Mouse (Mus musculus): Measurements from ENCODE around the gene Tmeff2. TPM values are rescaled to one million over a fixed set of nuclear protein-coding genes. Genes with fewer than 3 reads are reported as not detected.

Gene Tmeff2
- polyA plus RNA-seq, 1 experiment from 2014 or later, result 1.4 TPM

- Histone ChIP-seq H3K9me3 (ENCODE audit: control insufficient read depth, low read length) (no peaks in the 10 kb centered on the region), H3K4me3 (ENCODE audit: control insufficient read depth in 1 of 2, insufficient read depth in 1 of 2, low read depth in 1 of 2, low read length in 2 of 2) (no peak overlapping the region), H3K27me3 (ENCODE audit: control insufficient read depth, insufficient read depth, low read length) (no peaks in the 10 kb centered on the region), H3K36me3 (ENCODE audit: control insufficient read depth, insufficient read depth, low read length) (no peaks in the 10 kb centered on the region), H3K9ac (ENCODE audit: low read length) (no peak overlapping the region), H3K4me2 (ENCODE audit: low read length) (no peak overlapping the region), H3K4me1 (ENCODE audit: control insufficient read depth in 2 of 2, insufficient read depth in 2 of 2, low read length in 2 of 2) (no peaks in the 10 kb centered on the region), H3K27ac (replicated peaks in 1 of 2; ENCODE audit: control insufficient read depth in 1 of 2, insufficient read depth in 1 of 2, low read depth in 2 of 2, low read length in 2 of 2) (no peak overlapping the region)
- no peak for ATAC-seq (ENCODE audit: insufficient number of reproducible peaks, insufficient read depth, low FRiP score, low read depth)
- WGBS, result 75% methylated on average over 7 of the region's 7 CpGs
These were observed 80.8 kb downstream of the Tmeff2 start for GRCm38 (mm10) chr1:50981151-50981828.

- Histone ChIP-seq H3K4me2 (ENCODE audit: low read length) (no peak overlapping the region), H3K4me3 (ENCODE audit: control insufficient read depth in 1 of 2, insufficient read depth in 1 of 2, low read depth in 1 of 2, low read length in 2 of 2) (no peak overlapping the region), H3K9ac (ENCODE audit: low read length) (no peak overlapping the region), H3K4me1 (ENCODE audit: control insufficient read depth in 2 of 2, insufficient read depth in 2 of 2, low read length in 2 of 2) (no peaks in the 10 kb centered on the region), H3K36me3 (ENCODE audit: control insufficient read depth, insufficient read depth, low read length) (no peaks in the 10 kb centered on the region), H3K27me3 (ENCODE audit: control insufficient read depth, insufficient read depth, low read length) (no peaks in the 10 kb centered on the region), H3K9me3 (ENCODE audit: control insufficient read depth, low read length) (no peaks in the 10 kb centered on the region), H3K27ac (replicated peaks in 1 of 2; ENCODE audit: control insufficient read depth in 1 of 2, insufficient read depth in 1 of 2, low read depth in 2 of 2, low read length in 2 of 2) (no peak overlapping the region)
- no peak for ATAC-seq (ENCODE audit: insufficient number of reproducible peaks, insufficient read depth, low FRiP score, low read depth)
- WGBS, result 82% methylated on average over 2 of the region's 2 CpGs
These were observed 90.2 kb downstream of the Tmeff2 start for GRCm38 (mm10) chr1:50990661-50991060.

- no peaks in the 10 kb centered on the region for H3K27me3 ChIP-seq (ENCODE audit: control insufficient read depth, insufficient read depth, low read length)
- H3K27ac ChIP-seq (replicated peaks in 1 of 2; ENCODE audit: control insufficient read depth in 1 of 2, insufficient read depth in 1 of 2, low read depth in 2 of 2, low read length in 2 of 2), result no peak overlapping the region
- no peak overlapping the region for H3K9ac ChIP-seq (ENCODE audit: low read length)
- H3K4me1 ChIP-seq (ENCODE audit: control insufficient read depth in 2 of 2, insufficient read depth in 2 of 2, low read length in 2 of 2), result no peaks in the 10 kb centered on the region
- ATAC-seq (ENCODE audit: insufficient number of reproducible peaks, insufficient read depth, low FRiP score, low read depth), result no peak
- WGBS, result 88% methylated on average over 1 of the region's 1 CpGs
- no peaks in the 10 kb centered on the region for H3K36me3 ChIP-seq (ENCODE audit: control insufficient read depth, insufficient read depth, low read length)
- no peak overlapping the region for H3K4me2 ChIP-seq (ENCODE audit: low read length)
- H3K9me3 ChIP-seq (ENCODE audit: control insufficient read depth, low read length), result no peaks in the 10 kb centered on the region
- H3K4me3 ChIP-seq (ENCODE audit: control insufficient read depth in 1 of 2, insufficient read depth in 1 of 2, low read depth in 1 of 2, low read length in 2 of 2), result no peak overlapping the region
These were observed 94.1 kb downstream of the Tmeff2 start for GRCm38 (mm10) chr1:50994505-50994904.

- Histone ChIP-seq H3K9ac (ENCODE audit: low read length) (no peak overlapping the region), H3K36me3 (ENCODE audit: control insufficient read depth, insufficient read depth, low read length) (no peaks in the 10 kb centered on the region)
- ATAC-seq (ENCODE audit: insufficient number of reproducible peaks, insufficient read depth, low FRiP score, low read depth), result no peak
These were observed 99.3 kb downstream of the Tmeff2 start for GRCm38 (mm10) chr1:50999793-51000192.

GRCm38 (mm10) chr1:51008344-51008743, 107.9 kb downstream of the Tmeff2 start:
- Histone ChIP-seq H3K27ac (replicated peaks in 1 of 2; ENCODE audit: control insufficient read depth in 1 of 2, insufficient read depth in 1 of 2, low read depth in 2 of 2, low read length in 2 of 2) (no peak overlapping the region), H3K9ac (ENCODE audit: low read length) (no peak overlapping the region), H3K36me3 (ENCODE audit: control insufficient read depth, insufficient read depth, low read length) (no peaks in the 10 kb centered on the region), H3K4me3 (ENCODE audit: control insufficient read depth in 1 of 2, insufficient read depth in 1 of 2, low read depth in 1 of 2, low read length in 2 of 2) (no peak overlapping the region), H3K4me2 (ENCODE audit: low read length) (no peak overlapping the region), H3K4me1 (ENCODE audit: control insufficient read depth in 2 of 2, insufficient read depth in 2 of 2, low read length in 2 of 2) (no peaks in the 10 kb centered on the region), H3K27me3 (ENCODE audit: control insufficient read depth, insufficient read depth, low read length) (no peaks in the 10 kb centered on the region), H3K9me3 (ENCODE audit: control insufficient read depth, low read length) (no peaks in the 10 kb centered on the region)
- ATAC-seq (ENCODE audit: insufficient number of reproducible peaks, insufficient read depth, low FRiP score, low read depth), result no peak
- 46% methylated on average over 3 of the region's 3 CpGs for WGBS

More at GRCm38 (mm10) chr1:50999793-51000192, 99.3 kb downstream of the Tmeff2 start:
- Histone ChIP-seq H3K9me3 (ENCODE audit: control insufficient read depth, low read length) (no peaks in the 10 kb centered on the region), H3K27ac (replicated peaks in 1 of 2; ENCODE audit: control insufficient read depth in 1 of 2, insufficient read depth in 1 of 2, low read depth in 2 of 2, low read length in 2 of 2) (no peak overlapping the region), H3K4me2 (ENCODE audit: low read length) (no peak overlapping the region), H3K4me3 (ENCODE audit: control insufficient read depth in 1 of 2, insufficient read depth in 1 of 2, low read depth in 1 of 2, low read length in 2 of 2) (no peak overlapping the region), H3K27me3 (ENCODE audit: control insufficient read depth, insufficient read depth, low read length) (no peaks in the 10 kb centered on the region), H3K4me1 (ENCODE audit: control insufficient read depth in 2 of 2, insufficient read depth in 2 of 2, low read length in 2 of 2) (no peaks in the 10 kb centered on the region)
- WGBS, result 82% methylated on average over 3 of the region's 3 CpGs

GRCm38 (mm10) chr1:51040249-51040648, 139.8 kb downstream of the Tmeff2 start:
- H3K4me3 ChIP-seq (ENCODE audit: control insufficient read depth in 1 of 2, insufficient read depth in 1 of 2, low read depth in 1 of 2, low read length in 2 of 2), result no peak overlapping the region
- no peak overlapping the region for H3K4me2 ChIP-seq (ENCODE audit: low read length)
- 84% methylated on average over 5 of the region's 5 CpGs for WGBS
- H3K9me3 ChIP-seq (ENCODE audit: control insufficient read depth, low read length), result no peaks in the 10 kb centered on the region
- H3K4me1 ChIP-seq (ENCODE audit: control insufficient read depth in 2 of 2, insufficient read depth in 2 of 2, low read length in 2 of 2), result no peaks in the 10 kb centered on the region
- no peak for ATAC-seq (ENCODE audit: insufficient number of reproducible peaks, insufficient read depth, low FRiP score, low read depth)
- H3K27ac ChIP-seq (replicated peaks in 1 of 2; ENCODE audit: control insufficient read depth in 1 of 2, insufficient read depth in 1 of 2, low read depth in 2 of 2, low read length in 2 of 2), result no peak overlapping the region
- no peak overlapping the region for H3K9ac ChIP-seq (ENCODE audit: low read length)
- no peaks in the 10 kb centered on the region for H3K36me3 ChIP-seq (ENCODE audit: control insufficient read depth, insufficient read depth, low read length)
- H3K27me3 ChIP-seq (ENCODE audit: control insufficient read depth, insufficient read depth, low read length), result no peaks in the 10 kb centered on the region

GRCm38 (mm10) chr1:51044810-51045209, 144.4 kb downstream of the Tmeff2 start:
- no peak overlapping the region for H3K9ac ChIP-seq (ENCODE audit: low read length)
- H3K27me3 ChIP-seq (ENCODE audit: control insufficient read depth, insufficient read depth, low read length), result no peaks in the 10 kb centered on the region
- H3K9me3 ChIP-seq (ENCODE audit: control insufficient read depth, low read length), result no peaks in the 10 kb centered on the region
- 87% methylated on average over 7 of the region's 7 CpGs for WGBS
- H3K4me3 ChIP-seq (ENCODE audit: control insufficient read depth in 1 of 2, insufficient read depth in 1 of 2, low read depth in 1 of 2, low read length in 2 of 2), result no peak overlapping the region
- H3K4me2 ChIP-seq (ENCODE audit: low read length), result no peak overlapping the region
- H3K4me1 ChIP-seq (ENCODE audit: control insufficient read depth in 2 of 2, insufficient read depth in 2 of 2, low read length in 2 of 2), result no peaks in the 10 kb centered on the region
- ATAC-seq (ENCODE audit: insufficient number of reproducible peaks, insufficient read depth, low FRiP score, low read depth), result no peak
- no peaks in the 10 kb centered on the region for H3K36me3 ChIP-seq (ENCODE audit: control insufficient read depth, insufficient read depth, low read length)
- no peak overlapping the region for H3K27ac ChIP-seq (replicated peaks in 1 of 2; ENCODE audit: control insufficient read depth in 1 of 2, insufficient read depth in 1 of 2, low read depth in 2 of 2, low read length in 2 of 2)

- no peaks in the 10 kb centered on the region for H3K36me3 ChIP-seq (ENCODE audit: control insufficient read depth, insufficient read depth, low read length)
- H3K27me3 ChIP-seq (ENCODE audit: control insufficient read depth, insufficient read depth, low read length), result no peaks in the 10 kb centered on the region
- H3K4me3 ChIP-seq (ENCODE audit: control insufficient read depth in 1 of 2, insufficient read depth in 1 of 2, low read depth in 1 of 2, low read length in 2 of 2), result no peak overlapping the region
- no peaks in the 10 kb centered on the region for H3K9me3 ChIP-seq (ENCODE audit: control insufficient read depth, low read length)
- no peak overlapping the region for H3K4me2 ChIP-seq (ENCODE audit: low read length)
- H3K9ac ChIP-seq (ENCODE audit: low read length), result no peak overlapping the region
- no peaks in the 10 kb centered on the region for H3K4me1 ChIP-seq (ENCODE audit: control insufficient read depth in 2 of 2, insufficient read depth in 2 of 2, low read length in 2 of 2)
- no peak for ATAC-seq (ENCODE audit: insufficient number of reproducible peaks, insufficient read depth, low FRiP score, low read depth)
- H3K27ac ChIP-seq (replicated peaks in 1 of 2; ENCODE audit: control insufficient read depth in 1 of 2, insufficient read depth in 1 of 2, low read depth in 2 of 2, low read length in 2 of 2), result no peak overlapping the region
These were observed 164.1 kb downstream of the Tmeff2 start for GRCm38 (mm10) chr1:51064549-51064948.
